Mouse (Mus musculus) stomach, postnatal 0 days (tissue): Measurements from ENCODE around the gene Cxcl12.

Experiments used
- CTCF ChIP-seq: IDR thresholded peaks from 2 replicates; pipeline ENCODE4 v1.5.1; 2016; ENCODE audit warnings: antibody characterized with exemption, low read depth, mild to moderate bottlenecking, moderate library complexity
- EP300 ChIP-seq: optimal IDR thresholded peaks from 2 replicates; pipeline ENCODE3; 2016; ENCODE audit warnings: antibody characterized with exemption

- TF ChIP-seq CTCF, result no peak
- no peak for TF ChIP-seq EP300
Measured at GRCm38 (mm10) chr6:117218442-117219299, 50.3 kb downstream of the Cxcl12 start.
